Mouse (Mus musculus): ENCODE measurements around the gene Spata2. TPM values are rescaled to one million over a fixed set of nuclear protein-coding genes. Genes with fewer than 3 reads are reported as not detected.

Spata2 gene
- polyA plus RNA-seq, 1 experiment from 2014 or later = 4.9 TPM

GRCm38 (mm10) chr2:167485501-167486377 lies 6.9 kb downstream of the Spata2 start:
- H3K4me3 ChIP-seq (ENCODE audit: low read depth, low read length) = no peak overlapping the region
- no peak overlapping the region for H3K27ac ChIP-seq (ENCODE audit: low read depth)
- peaks cover 5% of the 10 kb centered on the region for H3K4me1 ChIP-seq (ENCODE audit: insufficient read depth)
- no peaks in the 10 kb centered on the region for H3K9me3 ChIP-seq (ENCODE audit: low read length)
- H3K36me3 ChIP-seq (replicated peaks; ENCODE audit: insufficient read depth, low read length) = peaks cover 22% of the 10 kb centered on the region
- 84% methylated on average over 7 of the region's 7 CpGs for WGBS (ENCODE audit: insufficient replicate concordance)
- DNase-seq (no peak), ATAC-seq (no peak)
- TF ChIP-seq CTCF (IDR thresholded peaks at IDR 0.05; ENCODE audit: low read depth) (no peak), EP300 (IDR thresholded peaks at IDR 0.05; ENCODE audit: low read depth) (no peak)
- H3K4me2 ChIP-seq (ENCODE audit: low read depth, low read length) = no peak overlapping the region
- no peak overlapping the region for H3K9ac ChIP-seq (replicated peaks)
- H3K27me3 ChIP-seq (ENCODE audit: insufficient read depth, low read length) = no peaks in the 10 kb centered on the region

DNA sequence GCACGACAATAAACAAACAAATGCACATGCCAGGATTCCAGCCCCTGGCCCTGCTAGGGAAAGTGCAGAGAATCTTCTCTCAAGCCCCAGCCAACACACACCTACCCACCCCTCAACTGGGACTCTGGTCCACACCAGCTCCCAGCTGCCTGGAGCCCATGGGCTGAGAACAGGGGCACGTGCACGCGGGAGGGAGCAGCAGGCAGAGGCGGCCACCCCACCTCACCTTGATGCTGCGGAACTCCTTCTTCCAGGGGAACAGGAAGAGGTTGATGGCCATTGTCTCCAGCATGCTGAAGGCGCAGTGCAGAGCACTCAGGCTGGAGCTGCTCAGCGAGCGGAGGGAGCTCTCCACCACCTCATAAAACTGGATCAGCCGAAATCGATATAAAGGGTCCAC lies 7.8 kb downstream of the Spata2 start:
- no peak for ATAC-seq
- H3K4me3 ChIP-seq (ENCODE audit: low read depth, low read length) = no peak overlapping the region
- H3K27me3 ChIP-seq (ENCODE audit: insufficient read depth, low read length) = no peaks in the 10 kb centered on the region
- H3K36me3 ChIP-seq (replicated peaks; ENCODE audit: insufficient read depth, low read length) = peaks cover 26% of the 10 kb centered on the region
- H3K27ac ChIP-seq (ENCODE audit: low read depth) = no peak overlapping the region
- H3K9me3 ChIP-seq (ENCODE audit: low read length) = no peaks in the 10 kb centered on the region
- TF ChIP-seq EP300 (IDR thresholded peaks at IDR 0.05; ENCODE audit: low read depth) (no peak), CTCF (IDR thresholded peaks at IDR 0.05; ENCODE audit: low read depth) (no peak)
- no peak for DNase-seq
- peaks cover 3% of the 10 kb centered on the region; the same call in 1 of the 2 replicates for H3K4me1 ChIP-seq (ENCODE audit: insufficient read depth)
- H3K9ac ChIP-seq (replicated peaks) = no peak overlapping the region
- WGBS (ENCODE audit: insufficient replicate concordance) = 88% methylated on average over 11 of the region's 11 CpGs
- H3K4me2 ChIP-seq (ENCODE audit: low read depth, low read length) = no peak overlapping the region

- H3K4me3 ChIP-seq (ENCODE audit: low read depth, low read length) = no peak overlapping the region
- no peak overlapping the region for H3K27ac ChIP-seq (ENCODE audit: low read depth)
- H3K4me1 ChIP-seq (ENCODE audit: insufficient read depth) = peaks cover 3% of the 10 kb centered on the region
- no peaks in the 10 kb centered on the region for H3K27me3 ChIP-seq (ENCODE audit: insufficient read depth, low read length)
- WGBS (ENCODE audit: insufficient replicate concordance) = 90% methylated on average over 24 of the region's 24 CpGs
- ATAC-seq (no peak), DNase-seq (no peak)
- H3K4me2 ChIP-seq (ENCODE audit: low read depth, low read length) = no peak overlapping the region
- H3K9me3 ChIP-seq (ENCODE audit: low read length) = no peaks in the 10 kb centered on the region
- TF ChIP-seq CTCF (IDR thresholded peaks at IDR 0.05; ENCODE audit: low read depth) (no peak), EP300 (IDR thresholded peaks at IDR 0.05; ENCODE audit: low read depth) (no peak)
- no peak overlapping the region for H3K9ac ChIP-seq (replicated peaks)
- H3K36me3 ChIP-seq (replicated peaks; ENCODE audit: insufficient read depth, low read length) = peaks cover 26% of the 10 kb centered on the region
Observed at GRCm38 (mm10) chr2:167483827-167484410, 8.8 kb downstream of the Spata2 start.

DNA sequence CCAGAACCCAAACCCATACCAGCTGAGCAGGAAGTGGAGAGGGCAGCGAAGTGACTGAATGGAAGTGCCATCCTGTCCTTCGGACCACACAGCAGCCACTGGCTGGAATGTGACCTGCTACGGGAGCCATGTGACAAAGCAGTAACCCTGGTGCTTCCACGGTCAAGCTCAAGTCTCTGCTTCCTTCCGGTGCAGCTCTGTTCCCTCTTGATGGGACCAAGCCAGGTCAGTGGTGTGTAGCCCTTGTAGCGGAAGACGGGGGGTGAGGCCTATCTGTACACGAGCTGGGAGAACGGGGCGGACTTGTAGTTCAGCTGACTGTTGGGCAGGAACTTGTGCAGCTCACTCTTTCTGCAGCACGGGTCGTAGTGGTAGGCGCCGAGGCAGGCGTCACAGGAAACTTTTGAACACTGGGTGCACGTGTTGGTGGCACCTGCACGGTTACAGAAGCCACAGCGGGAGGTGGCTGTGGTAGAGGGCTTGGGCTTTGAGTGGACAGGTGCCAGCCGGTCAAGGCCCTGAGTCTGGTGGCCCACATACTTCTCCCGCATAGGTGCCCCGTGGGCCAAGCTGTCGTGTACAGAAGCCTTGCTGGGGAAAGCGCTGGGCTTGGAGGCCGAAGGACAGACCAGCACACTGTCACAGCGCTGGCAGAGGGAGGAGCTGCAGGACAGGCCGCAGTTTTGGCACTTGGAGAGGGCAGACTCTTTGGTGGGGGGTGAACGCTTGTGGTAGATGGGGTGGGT lies 9.4 kb downstream of the Spata2 start:
- Histone ChIP-seq H3K4me1 (ENCODE audit: insufficient read depth) (no peaks in the 10 kb centered on the region; the same call in none of the 2 replicates), H3K9me3 (ENCODE audit: low read length) (no peaks in the 10 kb centered on the region), H3K27ac (ENCODE audit: low read depth) (no peak overlapping the region), H3K4me3 (ENCODE audit: low read depth, low read length) (no peak overlapping the region), H3K27me3 (ENCODE audit: insufficient read depth, low read length) (no peaks in the 10 kb centered on the region), H3K36me3 (replicated peaks; ENCODE audit: insufficient read depth, low read length) (peaks cover 21% of the 10 kb centered on the region), H3K9ac (replicated peaks) (no peak overlapping the region), H3K4me2 (ENCODE audit: low read depth, low read length) (no peak overlapping the region)
- ATAC-seq (peak; percentile 31), DNase-seq (no peak)
- 86% methylated on average over 27 of the region's 27 CpGs for WGBS (ENCODE audit: insufficient replicate concordance)
- TF ChIP-seq CTCF (IDR thresholded peaks at IDR 0.05; ENCODE audit: low read depth) (no peak), EP300 (IDR thresholded peaks at IDR 0.05; ENCODE audit: low read depth) (no peak)

- Histone ChIP-seq H3K9ac (replicated peaks) (no peak overlapping the region), H3K27ac (ENCODE audit: low read depth) (no peak overlapping the region), H3K4me3 (ENCODE audit: low read depth, low read length) (no peak overlapping the region), H3K36me3 (replicated peaks; ENCODE audit: insufficient read depth, low read length) (peaks cover 21% of the 10 kb centered on the region), H3K9me3 (ENCODE audit: low read length) (no peaks in the 10 kb centered on the region), H3K4me2 (ENCODE audit: low read depth, low read length) (no peak overlapping the region), H3K27me3 (ENCODE audit: insufficient read depth, low read length) (no peaks in the 10 kb centered on the region), H3K4me1 (ENCODE audit: insufficient read depth) (no peaks in the 10 kb centered on the region; the same call in 1 of the 2 replicates)
- DNase-seq (no peak), ATAC-seq (no peak)
- no peak for TF ChIP-seq CTCF (IDR thresholded peaks at IDR 0.05; ENCODE audit: low read depth)
- TF ChIP-seq EP300 (IDR thresholded peaks at IDR 0.05; ENCODE audit: low read depth) = no peak
- 88% methylated on average over 4 of the region's 4 CpGs for WGBS (ENCODE audit: insufficient replicate concordance)
Observed at GRCm38 (mm10) chr2:167482681-167483080, 10.0 kb downstream of the Spata2 start.

DNA sequence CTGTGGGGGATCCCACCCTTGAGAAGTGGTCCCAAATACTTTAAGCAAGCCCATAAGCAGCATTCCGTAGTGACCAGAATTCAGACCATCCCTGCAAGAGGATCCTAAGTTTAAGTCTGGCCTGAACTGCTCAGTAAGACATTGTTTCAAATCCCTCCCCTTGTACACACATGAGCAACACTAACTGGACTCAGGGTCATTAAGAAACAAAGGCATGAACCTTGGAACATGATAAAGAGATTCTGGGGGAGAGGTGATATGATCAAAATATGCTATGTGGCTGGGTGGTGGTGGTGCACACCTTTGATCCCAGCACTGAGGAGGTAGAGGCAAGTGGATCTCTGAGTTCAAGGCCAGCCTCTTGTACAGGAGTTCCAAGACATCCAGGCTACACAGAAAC lies 13.2 kb downstream of the Spata2 start:
- Histone ChIP-seq H3K4me2 (ENCODE audit: low read depth, low read length) (no peak overlapping the region), H3K36me3 (replicated peaks; ENCODE audit: insufficient read depth, low read length) (peaks cover 22% of the 10 kb centered on the region), H3K27me3 (ENCODE audit: insufficient read depth, low read length) (no peaks in the 10 kb centered on the region), H3K27ac (ENCODE audit: low read depth) (no peak overlapping the region), H3K9me3 (ENCODE audit: low read length) (no peaks in the 10 kb centered on the region), H3K4me1 (ENCODE audit: insufficient read depth) (peaks cover 15% of the 10 kb centered on the region), H3K9ac (replicated peaks) (no peak overlapping the region), H3K4me3 (ENCODE audit: low read depth, low read length) (no peak overlapping the region)
- ATAC-seq (no peak), DNase-seq (no peak)
- 93% methylated on average over 1 of the region's 1 CpGs for WGBS (ENCODE audit: insufficient replicate concordance)
- TF ChIP-seq CTCF (IDR thresholded peaks at IDR 0.05; ENCODE audit: low read depth) (no peak), EP300 (IDR thresholded peaks at IDR 0.05; ENCODE audit: low read depth) (no peak)
